Mouse (Mus musculus) MEL (cell line): ENCODE data around the gene Gsto2. TPM values are rescaled to one million over a fixed set of nuclear protein-coding genes. Genes with fewer than 3 reads are reported as not detected.

Source experiments
- DNase-seq: peaks from one replicate; pipeline ENCODE4 v3.0.0; 2011; ENCODE audit warnings: low read depth, low spot score
- H3K27ac ChIP-seq: 2 replicates; pipeline ENCODE4 v1.5.1; 2012; ENCODE audit warnings: low read depth, mild to moderate bottlenecking, control low read depth, low read length, moderate library complexity; ENCODE audit not compliant: control insufficient read depth
- H3K27me3 ChIP-seq, 2 experiments: fragments of 150-350 bp in 1 of 2; sonication (generic) in 1 of 2; 2 replicates each; pipeline ENCODE4 v1.6.1; 2012; ENCODE audit warnings: low read length in 2 of 2, mild to moderate bottlenecking in 2 of 2, improper control_type of control experiment in 1 of 2, moderate library complexity in 1 of 2; ENCODE audit not compliant: insufficient read depth in 2 of 2, control insufficient read depth in 1 of 2
- H3K36me3 ChIP-seq, 2 experiments: 2 replicates each; pipeline ENCODE4 v1.6.1; 2012 to 2014; ENCODE audit warnings: low read length in 2 of 2, improper control_type of control experiment in 1 of 2, inconsistent platforms in 1 of 2, mild to moderate bottlenecking in 1 of 2; ENCODE audit not compliant: insufficient read depth in 2 of 2, control insufficient read depth in 1 of 2
- H3K4me1 ChIP-seq, 2 experiments: fragments of 150-350 bp in 1 of 2; sonication (generic) in 1 of 2; 2 replicates each; pipeline ENCODE4 v1.6.1; 2012; ENCODE audit warnings: low read length in 2 of 2, improper control_type of control experiment in 1 of 2, mild to moderate bottlenecking in 1 of 2; ENCODE audit not compliant: insufficient read depth in 2 of 2, control insufficient read depth in 1 of 2
- H3K4me3 ChIP-seq, 2 experiments: fragments of 150-350 bp in 1 of 2; sonication (generic) in 1 of 2; 2 replicates each; pipeline ENCODE4 v1.5.1; 2012; ENCODE audit warnings: low read depth in 2 of 2, low read length in 2 of 2, mild to moderate bottlenecking in 2 of 2, moderate library complexity in 2 of 2, control low read depth in 1 of 2, improper control_type of control experiment in 1 of 2; ENCODE audit not compliant: control insufficient read depth in 1 of 2, insufficient read depth in 1 of 2
- H3K79me2 ChIP-seq: 2 replicates; pipeline ENCODE4 v1.6.1; 2012; ENCODE audit warnings: mild to moderate bottlenecking, low read length, moderate library complexity; ENCODE audit not compliant: control insufficient read depth, poor library complexity, insufficient read depth
- H3K9ac ChIP-seq: 2 replicates; pipeline ENCODE4 v1.6.1; 2012; ENCODE audit warnings: low read depth, mild to moderate bottlenecking, control low read depth, low read length, moderate library complexity; ENCODE audit not compliant: control insufficient read depth, poor library complexity, severe bottlenecking
- H3K9me3 ChIP-seq: fragments of 150-350 bp; sonication (generic); replicated peaks from 2 replicates; pipeline ENCODE4 v1.6.1; 2012; ENCODE audit warnings: mild to moderate bottlenecking, low read length, improper control_type of control experiment, moderate library complexity; ENCODE audit not compliant: insufficient read depth
- CHD1 ChIP-seq: IDR thresholded peaks from 2 replicates; pipeline ENCODE4 v1.6.1; 2012; ENCODE audit warnings: low read depth, mild to moderate bottlenecking, inconsistent platforms, low read length, improper control_type of control experiment
- ELF1 ChIP-seq: IDR thresholded peaks from 2 replicates; pipeline ENCODE4 v1.6.1; 2014; ENCODE audit warnings: low read depth, mild to moderate bottlenecking, inconsistent platforms, low read length, improper control_type of control experiment, moderate library complexity
- EP300 ChIP-seq, 2 experiments: IDR thresholded peaks; 2 replicates each; pipeline ENCODE4 v1.6.1; 2011; ENCODE audit warnings: improper control_type of control experiment in 2 of 2, low read length in 2 of 2, low read depth in 1 of 2, mild to moderate bottlenecking in 1 of 2
- ETS1 ChIP-seq: IDR thresholded peaks from 2 replicates; pipeline ENCODE4 v1.6.1; 2012; ENCODE audit warnings: low read depth, mild to moderate bottlenecking, inconsistent platforms, low read length, improper control_type of control experiment, moderate library complexity
- JUND ChIP-seq: IDR thresholded peaks from 2 replicates; pipeline ENCODE4 v1.6.1; 2011; ENCODE audit warnings: low read depth, mild to moderate bottlenecking, improper control_type of control experiment, low read length
- NRF1 ChIP-seq: IDR thresholded peaks from 2 replicates; pipeline ENCODE4 v1.6.1; 2014; ENCODE audit warnings: low read depth, mild to moderate bottlenecking, inconsistent platforms, low read length, improper control_type of control experiment, moderate library complexity; ENCODE audit not compliant: poor library complexity, insufficient read depth, severe bottlenecking
- POLR2A ChIP-seq, 2 experiments: IDR thresholded peaks; 2 replicates each; pipeline ENCODE4 v1.6.1; 2011 to 2012; ENCODE audit warnings: low read length in 2 of 2, mild to moderate bottlenecking in 2 of 2, control low read depth in 1 of 2, improper control_type of control experiment in 1 of 2, low read depth in 1 of 2, moderate library complexity in 1 of 2; ENCODE audit not compliant: control insufficient read depth in 1 of 2, insufficient read depth in 1 of 2, poor library complexity in 1 of 2
- RAD21 ChIP-seq: IDR thresholded peaks from 2 replicates; pipeline ENCODE4 v1.6.1; 2011; ENCODE audit warnings: mild to moderate bottlenecking, low read depth, low read length, improper control_type of control experiment
- RCOR1 ChIP-seq: IDR thresholded peaks from 2 replicates; pipeline ENCODE4 v1.6.1; 2012; ENCODE audit warnings: low read depth, mild to moderate bottlenecking, inconsistent platforms, low read length, improper control_type of control experiment
- SIN3A ChIP-seq: IDR thresholded peaks from 2 replicates; pipeline ENCODE4 v1.6.1; 2012; ENCODE audit warnings: low read length, improper control_type of control experiment, inconsistent platforms
- SMC3 ChIP-seq: IDR thresholded peaks from 2 replicates; pipeline ENCODE4 v1.6.1; 2011; ENCODE audit warnings: low read depth, low read length, improper control_type of control experiment
- ZKSCAN1 ChIP-seq: IDR thresholded peaks from 2 replicates; pipeline ENCODE4 v1.6.1; 2012; ENCODE audit warnings: low read depth, mild to moderate bottlenecking, inconsistent platforms, low read length, improper control_type of control experiment, moderate library complexity
- polyA plus RNA-seq, 2 experiments: library from polyadenylated mRNA; stranded (reverse) in 1 of 2; unstranded in 1 of 2; fragments of >175 nt in 1 of 2; fragments of >200 nt in 1 of 2; gene quantifications; 2 replicates each; pipeline versions ENCODE4 v1.2.1 to v1.2.4; 2012; ENCODE audit warnings: low replicate concordance in 2 of 2, low read depth in 1 of 2; ENCODE audit not compliant: insufficient read length in 2 of 2, insufficient read depth in 1 of 2, missing spikeins in 1 of 2
- total RNA-seq: library from RNA; depleted of rRNA; stranded (reverse); fragments of 300-350 nt; gene quantifications from 2 replicates; pipeline ENCODE4 v1.2.3, GENCODE M21; 2012

Gene Gsto2
- total and polyA plus RNA-seq, 3 experiments: 0.14 TPM; not detected in 2

DNA sequence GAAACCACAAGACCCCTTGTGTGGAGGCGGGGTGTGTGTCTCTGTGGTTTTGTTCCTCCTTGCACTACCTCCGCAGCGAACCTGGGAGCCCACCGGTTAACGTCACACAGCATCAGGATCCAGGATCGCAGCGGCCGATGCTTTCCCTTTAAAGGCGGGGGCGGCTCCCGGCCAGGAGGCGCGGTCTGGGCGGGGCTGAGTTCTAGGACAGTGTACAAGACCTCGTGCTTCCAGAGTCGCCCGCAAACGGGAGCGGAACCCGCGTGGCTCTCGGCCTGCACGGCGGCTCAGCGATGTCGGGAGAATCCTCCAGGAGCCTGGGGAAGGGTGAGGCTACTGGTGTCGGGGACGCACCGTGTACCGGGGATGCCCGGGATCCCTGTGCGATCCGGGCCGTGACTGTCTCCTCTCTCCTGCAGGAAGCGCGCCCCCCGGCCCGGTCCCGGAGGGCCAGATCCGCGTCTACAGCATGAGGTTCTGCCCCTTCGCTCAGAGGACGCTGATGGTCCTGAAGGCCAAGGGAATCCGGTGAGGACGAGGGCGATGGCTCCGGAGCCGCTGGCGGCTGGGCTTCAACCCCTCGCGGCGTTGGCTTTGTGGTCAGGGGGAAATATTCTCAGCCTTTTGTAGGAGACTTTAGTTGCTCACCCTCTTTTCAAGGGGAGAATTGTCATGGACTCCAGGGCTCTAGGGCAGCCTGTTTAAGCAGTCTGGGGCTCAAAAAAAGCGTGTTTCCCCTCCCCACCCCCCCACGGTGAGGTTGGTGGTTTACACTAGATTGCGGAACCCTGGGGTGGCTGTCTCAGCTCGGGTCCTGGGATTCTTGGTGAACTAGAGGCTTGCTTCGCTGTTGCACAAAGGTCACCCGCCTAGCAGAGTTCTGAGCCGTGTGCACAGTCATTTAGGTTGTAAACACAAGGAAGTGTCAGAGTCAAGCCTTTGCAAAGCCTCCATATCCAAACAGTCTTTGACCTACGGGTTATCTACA lies 10.2 kb upstream of the Gsto2 start, which contains the start of gene Gsto1 (continued):
- TF ChIP-seq ELF1 (no peak; the same call in 1 of the 2 replicates), RAD21 (no peak), NRF1 (no peak), JUND (no peak; the same call in 1 of the 2 replicates), CHD1 (no peak)

DNA sequence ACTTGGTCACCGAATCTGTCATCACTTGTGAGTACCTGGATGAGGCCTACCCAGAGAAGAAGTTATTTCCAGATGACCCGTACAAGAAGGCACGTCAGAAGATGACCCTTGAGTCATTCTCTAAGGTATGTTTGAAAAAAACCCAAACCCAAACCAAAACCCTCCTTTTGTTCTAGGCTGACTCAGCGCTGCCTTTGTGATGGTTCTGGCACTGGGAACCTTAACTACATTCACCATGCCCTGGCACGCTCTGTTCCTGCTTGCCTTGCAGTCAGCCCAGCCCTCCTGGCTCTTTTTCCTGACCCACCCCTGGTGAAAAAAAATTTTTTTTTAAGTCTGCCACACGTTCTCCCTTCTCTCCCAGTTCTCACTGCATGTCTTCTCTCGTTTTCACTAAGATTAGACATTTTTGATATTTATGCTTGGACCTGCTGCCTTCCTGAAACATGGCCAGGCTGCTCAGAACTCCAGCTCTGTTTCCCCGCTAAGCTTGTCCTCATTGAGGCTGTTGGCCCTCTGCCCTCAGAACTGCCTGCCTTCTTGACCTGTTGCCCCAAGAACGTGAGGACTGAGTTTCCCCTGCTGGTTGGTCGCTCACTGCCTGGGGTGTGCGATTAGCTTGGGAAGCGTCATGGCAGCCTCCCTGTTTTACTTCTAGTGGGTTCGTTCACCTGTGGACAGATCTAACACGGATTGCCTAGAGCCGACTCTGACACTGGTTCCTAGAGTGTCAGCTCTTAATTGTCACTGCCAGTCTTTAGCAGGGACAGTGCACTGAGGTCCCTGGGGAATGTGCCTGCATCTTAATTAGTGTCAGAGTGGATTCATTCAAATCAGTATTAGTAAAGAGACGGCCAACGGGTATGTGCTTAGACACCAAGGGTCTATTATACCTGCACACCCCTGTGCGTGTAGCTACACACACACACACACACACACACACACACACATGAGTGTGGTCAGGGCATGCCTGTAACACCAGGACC lies 7.1 kb upstream of the Gsto2 start:
- TF ChIP-seq RCOR1 (no peak), EP300 (IDR thresholded peaks at IDR 0.05; ENCODE audit: low read depth in 1 of 2, low read length in 2 of 2) (no peak), JUND (no peak), POLR2A (IDR thresholded peaks at IDR 0.05; ENCODE audit: control insufficient read depth in 1 of 2, insufficient read depth in 1 of 2, low read depth in 1 of 2, low read length in 2 of 2, poor library complexity in 1 of 2) (no peak), SIN3A (no peak)
- H3K4me3 ChIP-seq: no peak overlapping the region
- peaks cover 5 to 20% of the 10 kb centered on the region in 2 experiments for H3K36me3 ChIP-seq
- peaks cover 5 to 7% of the 10 kb centered on the region in 2 experiments; a peak in 3 of 4 replicates for H3K4me1 ChIP-seq
- H3K9me3 ChIP-seq: no peaks in the 10 kb centered on the region
- H3K79me2 ChIP-seq: peaks cover 10% of the 10 kb centered on the region
- no peak for DNase-seq
- no peak overlapping the region for H3K27ac ChIP-seq
- H3K27me3 ChIP-seq: no peaks in the 10 kb centered on the region
- no peak overlapping the region for H3K9ac ChIP-seq

DNA sequence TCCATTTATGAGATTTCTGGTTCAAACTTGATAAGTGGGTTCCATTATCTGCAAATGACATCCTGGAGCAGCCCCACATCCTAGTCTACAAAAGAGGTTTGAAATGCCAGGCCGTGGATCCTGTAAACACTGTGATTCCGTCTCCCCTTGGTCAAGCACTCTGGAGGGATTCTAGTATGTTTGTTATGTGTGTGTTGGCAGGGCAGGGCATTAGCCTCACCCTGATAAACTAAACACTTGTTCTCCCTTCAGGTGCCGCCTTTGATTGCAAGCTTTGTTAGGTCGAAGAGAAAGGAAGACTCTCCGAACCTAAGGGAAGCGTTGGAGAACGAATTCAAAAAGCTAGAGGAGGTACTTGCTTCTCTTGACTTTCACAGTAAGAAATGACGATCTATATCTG lies 6.2 kb upstream of the Gsto2 start:
- H3K9me3 ChIP-seq: no peaks in the 10 kb centered on the region
- peaks cover 5 to 7% of the 10 kb centered on the region in 2 experiments; a peak in 3 of 4 replicates for H3K4me1 ChIP-seq
- TF ChIP-seq ZKSCAN1: no peak
- TF ChIP-seq SMC3: no peak
- no peak for TF ChIP-seq RCOR1
- no peak for TF ChIP-seq ETS1
- TF ChIP-seq, all 39 proteins: peak for 0
- Histone ChIP-seq H3K27me3 (no peaks in the 10 kb centered on the region), H3K79me2 (peaks cover 10% of the 10 kb centered on the region), H3K9ac (no peak overlapping the region), H3K4me3 (no peak overlapping the region), H3K27ac (no peak overlapping the region), H3K36me3 (peaks cover 5 to 26% of the 10 kb centered on the region in 2 experiments)
- DNase-seq: no peak
